Mouse (Mus musculus) small intestine, adult 2 months (tissue): Measurements from ENCODE around the gene Zfp804a.

Experiments
- CTCF ChIP-seq: fragments of 200-500 bp; IDR thresholded peaks from 2 replicates; pipeline ENCODE4 v1.5.1; 2012; ENCODE audit warnings: low read depth, mild to moderate bottlenecking, control low read depth, inconsistent platforms, low read length, moderate library complexity, mixed read lengths; ENCODE audit not compliant: insufficient replicate concordance, insufficient read length; ENCODE audit errors: extremely low read depth
- POLR2A ChIP-seq: fragments of 200-500 bp; IDR thresholded peaks from 2 replicates; pipeline ENCODE4 v1.6.1; 2012; ENCODE audit warnings: low read depth, mild to moderate bottlenecking, control low read depth, inconsistent platforms, low read length, moderate library complexity

DNA sequence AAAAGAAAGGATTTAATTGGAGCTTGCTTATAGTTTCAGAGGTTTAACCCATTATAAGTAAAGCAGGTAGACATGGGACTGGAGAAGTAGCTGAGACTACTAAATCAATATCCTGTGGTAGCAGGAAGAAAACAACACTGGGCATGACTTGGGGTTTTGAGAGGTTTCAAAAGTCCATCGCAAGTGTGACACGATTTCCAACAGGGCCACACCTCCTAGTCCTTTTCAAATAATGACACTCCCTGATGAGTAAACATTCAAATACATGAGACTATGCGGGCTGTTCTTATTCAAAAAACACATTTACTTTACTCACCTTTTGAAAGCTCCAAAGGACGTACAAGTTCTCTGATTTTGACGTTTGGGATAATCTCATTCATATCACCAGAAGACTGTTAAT lies 146.9 kb downstream of the Zfp804a start:
- TF ChIP-seq POLR2A: no peak
- TF ChIP-seq CTCF: no peak
